Mouse (Mus musculus): ENCODE data around the gene 1110032F04Rik.
"Not testable (repeated sequence)": the region's sequence is repeated elsewhere in the genome, so short reads cannot be mapped to it uniquely, and the experiment has no call there.

Gene 1110032F04Rik

GRCm38 (mm10) chr3:68869211-68869690 lies at the start of gene 1110032F04Rik:
1110032F04Rik (plus strand) TSS chr3:68869586.
- peak; percentile 61 for DNase-seq (ENCODE audit: low read depth, low spot score)

- no peak for DNase-seq (ENCODE audit: low read depth, low spot score)
These were observed 48.0 kb upstream of the 1110032F04Rik start for GRCm38 (mm10) chr3:68821406-68821805.

GRCm38 (mm10) chr3:68821926-68822341 lies 47.5 kb upstream of the 1110032F04Rik start:
- peak; percentile 66 for DNase-seq (ENCODE audit: low read depth, low spot score)

GRCm38 (mm10) chr3:68823876-68824764 lies 45.3 kb upstream of the 1110032F04Rik start:
- no peak for DNase-seq (ENCODE audit: low read depth, low spot score)

- peak; percentile 58 for DNase-seq (ENCODE audit: low read depth, low spot score)
These were observed 44.7 kb upstream of the 1110032F04Rik start for GRCm38 (mm10) chr3:68824765-68825090.

- no peak for DNase-seq (ENCODE audit: low read depth, low spot score)
These were observed 44.2 kb upstream of the 1110032F04Rik start for GRCm38 (mm10) chr3:68825151-68825550.

GRCm38 (mm10) chr3:68827671-68828070 lies 41.7 kb upstream of the 1110032F04Rik start:
- DNase-seq (ENCODE audit: low read depth, low spot score) = no peak

- DNase-seq (ENCODE audit: low read depth, low spot score) = no peak
These were observed 39.4 kb upstream of the 1110032F04Rik start for GRCm38 (mm10) chr3:68829944-68830343.

GRCm38 (mm10) chr3:68836857-68837499 lies 32.4 kb upstream of the 1110032F04Rik start:
- DNase-seq (ENCODE audit: low read depth, low spot score) = no peak

- no peak for DNase-seq (ENCODE audit: low read depth, low spot score)
These were observed 29.2 kb upstream of the 1110032F04Rik start for GRCm38 (mm10) chr3:68840206-68840605.

GRCm38 (mm10) chr3:68844025-68844424 lies 25.4 kb upstream of the 1110032F04Rik start:
- DNase-seq (ENCODE audit: low read depth, low spot score) = no peak

GRCm38 (mm10) chr3:68848323-68848722 lies 21.1 kb upstream of the 1110032F04Rik start:
- DNase-seq (ENCODE audit: low read depth, low spot score) = no peak

GRCm38 (mm10) chr3:68852414-68852813 lies 17.0 kb upstream of the 1110032F04Rik start:
- DNase-seq (ENCODE audit: low read depth, low spot score) = no peak

GRCm38 (mm10) chr3:68869691-68870567 lies 543 bp downstream of the 1110032F04Rik start:
- DNase-seq (ENCODE audit: low read depth, low spot score) = peak; percentile 52

- DNase-seq (ENCODE audit: low read depth, low spot score) = no peak
These were observed 1.2 kb downstream of the 1110032F04Rik start for GRCm38 (mm10) chr3:68870568-68870950.

GRCm38 (mm10) chr3:68874079-68874478 lies 4.7 kb downstream of the 1110032F04Rik start:
- DNase-seq (ENCODE audit: low read depth, low spot score) = no peak

GRCm38 (mm10) chr3:68886845-68887244 lies 17.5 kb downstream of the 1110032F04Rik start:
- DNase-seq (ENCODE audit: low read depth, low spot score) = no peak

GRCm38 (mm10) chr3:68895426-68895825 lies 26.0 kb downstream of the 1110032F04Rik start:
- no peak for DNase-seq (ENCODE audit: low read depth, low spot score)

GRCm38 (mm10) chr3:68897154-68897553 lies 27.8 kb downstream of the 1110032F04Rik start:
- no peak for DNase-seq (ENCODE audit: low read depth, low spot score)

GRCm38 (mm10) chr3:68902636-68903035 lies 33.2 kb downstream of the 1110032F04Rik start:
- DNase-seq (ENCODE audit: low read depth, low spot score) = not testable (repeated sequence)

- DNase-seq (ENCODE audit: low read depth, low spot score) = no peak
These were observed 35.8 kb downstream of the 1110032F04Rik start for GRCm38 (mm10) chr3:68904902-68905778.

Measured in mesoderm, embryonic 11.5 days (tissue).